Mouse (Mus musculus) olfactory bulb, adult 2 months (tissue): Measurements from ENCODE around the gene Aldh1l2. TPM values are rescaled to one million over a fixed set of nuclear protein-coding genes. Genes with fewer than 3 reads are reported as not detected.
A peak's percentile ranks its signal among the peaks of the same experiment; 100 is the strongest.

ENCODE experiments used
- H3K27ac ChIP-seq: fragments of 200-500 bp; 2 replicates; pipeline ENCODE4 v1.5.1; 2012; ENCODE audit warnings: low read depth, low read length; ENCODE audit not compliant: insufficient read depth
- H3K4me1 ChIP-seq: fragments of 200-500 bp; 2 replicates; pipeline ENCODE4 v1.6.1; 2012; ENCODE audit warnings: low read length; ENCODE audit not compliant: control insufficient read depth, insufficient read depth
- H3K4me3 ChIP-seq: fragments of 200-500 bp; 2 replicates; pipeline ENCODE4 v1.5.1; 2012; ENCODE audit warnings: mild to moderate bottlenecking, low read depth, low read length, moderate library complexity; ENCODE audit not compliant: insufficient read depth
- CTCF ChIP-seq: fragments of 200-500 bp; IDR thresholded peaks from 2 replicates; pipeline ENCODE4 v1.5.1; 2012; ENCODE audit warnings: low read depth, mild to moderate bottlenecking, low read length, moderate library complexity; ENCODE audit not compliant: insufficient read depth
- POLR2A ChIP-seq: fragments of 200-500 bp; IDR thresholded peaks from 2 replicates; pipeline ENCODE4 v1.6.1; 2012; ENCODE audit warnings: mild to moderate bottlenecking, low read depth, low read length, moderate library complexity; ENCODE audit not compliant: insufficient read depth
- WGBS: fragments of 180-500 bp; shearing (Covaris S2); methylation state at CpG from one replicate; pipeline ENCODE4 v1.1.7; 2018; 5-methylcytosine and 5-hydroxymethylcytosine counted together
- polyA plus RNA-seq: library from polyadenylated mRNA; stranded (reverse); fragments of >200 nt; gene quantifications from 2 replicates; pipeline ENCODE4 v1.2.4, GENCODE M21; 2012; ENCODE audit warnings: low replicate concordance; ENCODE audit not compliant: missing spikeins, insufficient read depth, insufficient read length

The Aldh1l2 gene
- not detected in 2 replicates for polyA plus RNA-seq

DNA sequence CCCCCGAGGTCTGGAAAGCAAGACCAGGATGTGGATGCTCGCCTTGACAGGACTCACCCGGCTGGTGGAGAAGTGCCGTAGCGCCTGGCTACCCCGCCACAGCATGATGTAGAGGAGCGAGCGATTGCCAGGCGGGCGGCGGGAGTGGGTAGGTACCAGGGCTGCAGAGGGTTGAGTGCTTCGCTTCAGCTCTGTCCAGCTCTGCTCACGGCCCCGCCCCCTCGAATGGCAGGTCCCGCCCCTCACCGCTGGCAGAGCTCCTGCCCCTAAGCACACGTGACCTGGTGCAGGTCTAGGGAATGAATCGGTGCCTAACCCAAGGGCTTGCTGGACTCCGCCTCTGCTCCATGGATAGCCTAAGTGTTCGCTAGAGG is at the start of gene Aldh1l2:
Aldh1l2 (minus strand) TSS at position 231 of the 374 bp plus-strand sequence.
- H3K4me1 ChIP-seq = peaks cover 9% of the 10 kb centered on the region; the same call in 1 of the 2 replicates
- WGBS = under 1% methylated on average over 21 of the region's 21 CpGs
- TF ChIP-seq CTCF = no peak
- no peak for TF ChIP-seq POLR2A
- peak within 1 kb of the TSS; percentile 49 for H3K4me3 ChIP-seq
- H3K27ac ChIP-seq = no peak within 1 kb of the TSS

- Histone ChIP-seq H3K27ac (no peak overlapping the region), H3K4me3 (no peak overlapping the region), H3K4me1 (peaks cover 2% of the 10 kb centered on the region; the same call in 1 of the 2 replicates)
- 96% methylated on average over 7 of the region's 7 CpGs for WGBS
- TF ChIP-seq CTCF = no peak
- no peak for TF ChIP-seq POLR2A
These were observed 31.8 kb upstream of the Aldh1l2 start for GRCm38 (mm10) chr10:83565449-83566441.

GRCm38 (mm10) chr10:83563005-83563404 is 29.1 kb upstream of the Aldh1l2 start:
- no peak for TF ChIP-seq POLR2A
- TF ChIP-seq CTCF = no peak
- Histone ChIP-seq H3K4me1 (peaks cover 2% of the 10 kb centered on the region; the same call in 1 of the 2 replicates), H3K4me3 (no peak overlapping the region), H3K27ac (no peak overlapping the region)

DNA sequence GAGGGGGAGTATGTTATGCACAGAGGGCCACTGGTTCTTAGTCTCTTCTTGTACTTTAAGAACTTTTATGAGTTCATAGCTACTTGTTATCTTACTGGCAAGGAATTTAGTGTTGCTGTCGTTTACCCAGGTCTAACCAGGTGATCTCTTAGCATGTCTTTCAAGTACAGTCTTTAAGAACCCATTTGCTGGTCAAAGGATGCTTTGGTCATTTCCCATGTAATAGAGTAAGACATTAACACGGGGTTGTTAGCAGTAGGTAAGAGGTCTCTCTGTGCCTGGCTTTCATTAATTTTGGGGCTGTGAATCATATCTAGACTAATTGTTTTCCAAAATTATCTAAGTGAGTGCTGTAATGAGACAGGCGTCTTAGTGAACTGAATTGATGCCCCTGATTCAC is 11.4 kb upstream of the Aldh1l2 start:
- Histone ChIP-seq H3K4me3 (no peak overlapping the region), H3K4me1 (no peaks in the 10 kb centered on the region), H3K27ac (no peak overlapping the region)
- WGBS = 62% methylated on average over 3 of the region's 3 CpGs
- no peak for TF ChIP-seq POLR2A
- no peak for TF ChIP-seq CTCF

- no peaks in the 10 kb centered on the region for H3K4me1 ChIP-seq
- peak overlapping the region; percentile 74 for H3K27ac ChIP-seq
- no peak for TF ChIP-seq CTCF
- TF ChIP-seq POLR2A = no peak
- 1% methylated on average over 39 of the region's 41 CpGs for WGBS
- peak overlapping the region; percentile 84 for H3K4me3 ChIP-seq
These were observed 10.2 kb upstream of the Aldh1l2 start for GRCm38 (mm10) chr10:83544103-83544479.

- TF ChIP-seq POLR2A (peak; percentile 89; the same call in 1 of the 2 replicates), CTCF (no peak)
- Histone ChIP-seq H3K4me1 (no peaks in the 10 kb centered on the region), H3K27ac (peak within 1 kb of the TSS; percentile 74), H3K4me3 (peak within 1 kb of the TSS; percentile 84)
- WGBS = 1% methylated on average over 49 of the region's 49 CpGs
These were observed 9.6 kb upstream of the Aldh1l2 start, which contains the start of gene Washc4 for GRCm38 (mm10) chr10:83543439-83544102. Washc4 (plus strand) TSS chr10:83543752.

DNA sequence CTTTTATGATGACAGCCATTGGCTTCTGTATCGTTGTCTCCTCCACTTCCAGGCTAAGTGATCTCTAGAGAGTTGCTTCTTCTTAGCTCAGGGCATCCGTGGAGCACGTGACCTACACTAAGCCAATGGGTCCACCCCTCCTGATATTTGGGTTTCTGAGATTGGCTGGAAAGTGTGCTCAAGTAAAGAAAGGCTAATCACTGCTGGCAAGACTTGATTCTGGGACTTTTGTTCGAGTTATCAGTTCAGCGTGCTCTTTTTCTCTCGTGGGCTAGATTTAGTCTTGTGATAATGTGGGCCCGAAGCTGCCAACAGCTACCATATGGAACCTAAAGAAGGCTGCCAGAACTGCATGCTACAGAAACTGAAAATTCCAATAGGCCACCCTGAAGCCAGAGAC is 8.3 kb upstream of the Aldh1l2 start:
- 83% methylated on average over 7 of the region's 7 CpGs for WGBS
- no peak overlapping the region for H3K4me3 ChIP-seq
- H3K4me1 ChIP-seq = no peaks in the 10 kb centered on the region
- TF ChIP-seq CTCF = no peak
- TF ChIP-seq POLR2A = no peak
- H3K27ac ChIP-seq = no peak overlapping the region

- no peak for TF ChIP-seq CTCF
- no peak for TF ChIP-seq POLR2A
- Histone ChIP-seq H3K27ac (no peak overlapping the region), H3K4me1 (no peaks in the 10 kb centered on the region), H3K4me3 (no peak overlapping the region)
- WGBS = 43% methylated on average over 3 of the region's 3 CpGs
These were observed 6.2 kb upstream of the Aldh1l2 start for GRCm38 (mm10) chr10:83540092-83540491.
